Mouse (Mus musculus) cerebellum, adult 11-12 months (tissue): ENCODE measurements around the gene Hoxd3.

ENCODE experiments used
- DNase-seq: peaks from one replicate; pipeline ENCODE4 v3.0.0; 2022

Gene Hoxd3

DNA sequence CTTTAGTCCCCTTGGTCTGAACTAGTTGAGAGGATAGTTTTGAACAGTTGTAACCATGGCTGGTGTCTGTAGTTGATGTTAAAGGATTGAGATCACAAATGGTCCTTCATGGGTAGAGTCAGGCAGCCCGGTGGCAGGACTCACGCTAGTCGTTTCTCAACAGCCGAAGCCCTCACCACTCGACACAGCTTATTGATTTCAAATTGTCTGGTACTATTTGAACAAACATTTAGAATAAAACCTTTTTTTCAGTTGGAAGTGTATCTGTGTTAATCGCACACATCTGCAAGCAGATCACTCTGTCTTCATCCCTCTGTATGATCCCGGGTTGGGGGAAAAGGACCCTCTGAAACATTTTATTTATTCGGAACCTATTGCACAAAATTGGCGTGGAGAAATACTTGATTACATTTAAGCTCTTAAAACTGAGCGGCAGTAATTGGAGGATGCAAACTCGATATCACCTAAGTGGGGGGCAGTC, 36.0 kb downstream of the Hoxd3 start:
- no peak for DNase-seq

DNA sequence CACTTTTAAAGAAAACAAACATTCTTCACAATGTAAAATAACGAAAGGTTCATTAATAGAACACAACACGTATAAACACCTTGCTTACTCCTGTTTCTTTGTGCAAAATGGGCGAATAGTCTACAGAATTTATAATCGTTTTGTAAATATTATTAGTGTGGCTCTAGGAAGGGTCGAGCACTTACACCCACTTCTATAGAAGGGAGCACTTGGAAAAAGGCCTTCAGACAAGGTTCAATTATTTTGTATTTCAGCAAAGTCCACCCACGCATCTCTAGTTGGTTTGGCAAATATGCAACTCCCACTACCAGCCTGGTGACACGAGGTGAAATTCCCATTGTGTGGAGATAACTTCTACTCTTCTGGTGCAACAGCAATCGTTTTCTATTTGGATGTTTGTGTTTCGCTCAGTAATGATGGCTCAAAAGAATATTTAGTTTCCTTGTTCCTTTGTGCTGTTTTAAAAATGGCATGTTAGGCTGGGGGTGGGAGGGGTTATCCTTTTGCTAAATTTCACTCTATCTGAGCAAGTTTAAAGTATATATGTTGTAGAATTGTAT, 36.8 kb downstream of the Hoxd3 start:
- DNase-seq, result no peak

DNA sequence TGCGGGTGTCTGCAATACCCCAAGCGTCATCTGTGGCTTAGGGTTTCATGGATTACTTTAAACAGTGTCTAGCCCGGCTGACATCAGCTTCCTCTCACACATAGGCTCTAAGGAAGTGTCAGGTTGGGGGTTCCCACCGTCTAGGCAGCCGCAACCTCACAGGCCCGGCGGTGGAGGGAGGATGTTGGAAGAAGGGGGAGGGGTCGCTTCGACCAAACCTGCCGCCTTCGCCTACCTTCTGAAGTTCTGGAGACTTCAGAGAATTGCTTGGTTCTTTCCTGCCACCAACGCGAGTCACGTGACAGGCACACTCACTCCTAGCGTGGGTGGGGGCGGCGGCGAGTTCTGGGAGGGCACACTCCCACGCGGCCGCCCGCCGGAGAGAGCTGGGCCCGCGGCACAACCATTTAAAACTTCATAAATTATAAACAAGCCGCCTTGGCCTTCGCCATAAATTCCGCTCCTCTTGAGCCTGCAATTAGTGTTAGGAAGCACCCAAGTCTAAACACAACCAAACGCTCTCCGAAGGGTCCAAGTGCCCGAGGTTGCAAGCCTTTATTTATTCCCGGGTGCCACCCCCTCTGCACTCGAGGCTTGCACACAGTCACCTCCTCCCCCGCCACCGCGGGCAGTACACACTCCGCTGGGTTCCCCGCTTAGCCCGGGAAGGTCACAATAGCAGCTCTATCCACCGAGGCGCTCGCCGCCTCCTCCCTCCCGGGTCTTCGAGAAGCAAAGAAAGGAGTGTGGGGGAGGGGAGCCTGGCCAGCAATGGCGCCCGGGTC, 37.8 kb downstream of the Hoxd3 start:
- DNase-seq, result no peak

DNA sequence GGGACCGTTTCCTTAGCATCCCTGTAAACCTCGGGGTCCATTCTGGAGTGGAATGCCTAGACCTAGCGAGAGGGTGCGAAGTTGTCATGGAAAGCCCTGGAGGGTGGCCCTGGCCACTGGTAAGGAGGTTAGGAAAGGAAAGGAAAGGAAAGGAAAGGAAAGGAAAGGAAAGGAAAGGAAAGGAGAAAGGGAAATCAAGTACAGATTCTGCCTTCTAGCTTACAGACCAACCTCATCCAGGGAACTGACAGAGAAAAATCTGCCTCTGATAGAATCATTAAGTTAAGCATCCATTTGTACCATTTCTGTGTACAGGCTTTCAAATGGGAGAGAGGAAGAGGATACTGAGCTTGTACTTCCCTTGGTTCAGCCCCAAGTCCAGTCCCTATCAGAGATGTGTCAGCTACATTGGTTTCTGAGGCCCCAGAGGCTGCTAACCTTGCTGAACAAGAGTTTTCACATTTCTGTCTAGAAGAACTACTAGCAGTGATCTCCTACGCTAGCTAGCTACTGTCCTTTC, 39.1 kb downstream of the Hoxd3 start:
- no peak for DNase-seq

DNA sequence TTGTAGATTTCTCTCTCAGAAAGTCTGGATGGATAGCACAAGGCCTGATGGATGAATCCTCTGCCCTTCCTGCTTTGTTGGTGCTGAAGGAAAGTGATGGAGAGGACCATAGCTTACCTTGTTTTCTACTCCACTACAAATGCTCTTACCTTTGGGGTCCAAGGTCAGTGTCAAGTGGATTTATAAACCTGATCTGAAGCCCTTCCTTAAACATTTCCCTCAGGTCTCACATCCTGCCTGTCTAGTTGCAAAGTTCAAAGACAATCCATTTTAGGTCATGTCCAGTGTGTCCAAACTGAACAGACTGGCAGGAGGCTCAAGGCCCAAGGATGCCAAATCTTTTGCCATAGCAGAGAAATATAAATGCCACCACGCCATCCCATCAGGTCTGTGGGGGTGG, 40.1 kb downstream of the Hoxd3 start:
- no peak for DNase-seq

DNA sequence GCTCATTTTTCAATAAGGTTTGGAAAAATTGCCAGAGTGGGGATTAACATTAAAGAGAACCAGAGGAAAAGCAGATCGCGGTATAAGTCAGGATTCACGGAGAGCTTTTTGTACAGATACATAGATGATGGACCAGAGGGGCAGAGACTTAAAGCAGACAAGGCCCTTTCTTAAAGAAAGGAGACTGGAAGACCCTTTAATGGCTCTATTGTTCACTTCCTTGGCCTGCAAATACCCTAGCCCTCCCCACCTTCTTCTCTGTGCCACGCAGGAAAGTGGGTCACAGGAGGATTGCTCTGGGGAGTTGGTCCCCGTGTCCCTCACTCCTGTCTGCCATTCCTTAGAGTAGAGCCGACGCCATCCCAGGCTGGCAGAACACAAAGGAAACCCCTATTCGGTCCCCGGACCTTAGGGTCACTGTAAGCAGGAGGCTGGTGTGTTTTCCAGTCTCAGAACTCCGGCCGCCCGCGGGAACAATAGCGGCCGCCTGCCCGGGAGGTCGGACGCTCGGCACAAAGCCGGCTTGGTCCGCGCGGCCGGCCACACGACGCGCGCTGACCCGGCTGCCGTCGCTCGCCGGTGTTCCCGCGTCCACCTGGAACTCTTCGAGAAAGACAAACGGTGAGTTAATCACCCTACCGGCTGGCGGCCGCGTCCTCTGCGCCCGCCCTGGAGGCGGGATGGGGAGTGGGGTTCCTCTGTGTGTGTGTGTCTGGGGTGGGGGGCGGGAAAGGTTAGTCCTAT, 40.9 kb downstream of the Hoxd3 start:
- DNase-seq, result no peak

DNA sequence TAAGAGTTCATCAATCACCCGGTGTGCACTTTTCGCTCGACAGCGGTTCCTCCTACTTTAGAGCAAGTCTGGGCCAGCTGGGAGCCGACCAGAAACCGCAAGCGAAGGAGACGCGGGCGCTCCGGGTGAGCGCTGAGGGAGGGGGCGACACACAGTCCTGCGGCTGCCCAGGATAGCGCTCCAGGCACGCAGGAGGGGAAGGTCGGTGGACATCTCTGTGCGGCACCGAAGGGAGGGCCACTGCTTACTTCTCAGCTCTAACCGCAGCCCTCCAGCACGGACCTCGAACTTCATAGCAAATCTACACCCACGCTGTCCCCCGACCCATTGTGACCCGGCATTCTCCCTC, 41.4 kb downstream of the Hoxd3 start:
- DNase-seq, result no peak

DNA sequence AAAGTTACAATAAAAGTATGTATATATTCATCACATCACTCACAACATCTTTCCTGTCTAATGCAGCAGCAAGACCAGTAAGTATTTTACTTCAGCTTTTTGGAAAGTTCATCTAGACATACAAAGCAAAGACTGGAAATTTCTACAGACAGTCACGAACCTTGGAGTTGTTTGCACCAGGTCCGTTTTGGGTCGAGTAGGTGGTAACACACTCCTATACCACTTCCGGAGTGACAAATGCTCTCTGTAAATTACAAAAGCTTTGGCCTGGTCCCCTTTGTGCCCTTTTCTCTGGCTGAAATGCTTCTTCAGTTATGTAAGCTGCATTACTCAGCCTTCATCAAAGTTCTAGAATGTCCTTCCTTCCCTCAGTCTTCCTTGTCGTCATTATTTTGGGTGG, 42.0 kb downstream of the Hoxd3 start:
- DNase-seq, result no peak

DNA sequence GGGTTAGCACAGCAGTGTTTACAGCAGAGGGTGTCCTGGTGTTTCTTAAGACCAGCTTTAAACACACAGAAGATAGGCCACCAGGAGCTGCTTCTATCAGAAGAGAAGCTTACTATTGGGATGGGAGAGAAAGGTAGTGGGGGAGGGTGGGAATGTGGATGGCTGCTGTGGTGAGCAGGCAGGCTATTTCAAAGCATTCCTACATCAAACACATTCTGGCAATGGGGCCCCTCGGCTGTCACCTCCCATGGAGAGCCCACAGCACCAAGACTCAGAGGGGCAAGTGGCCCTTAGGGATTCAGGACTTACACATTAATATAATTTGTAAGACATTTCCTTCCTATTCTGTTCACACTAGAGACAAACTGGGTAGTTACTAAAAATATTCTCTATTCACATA, 48.4 kb downstream of the Hoxd3 start:
- DNase-seq, result no peak

DNA sequence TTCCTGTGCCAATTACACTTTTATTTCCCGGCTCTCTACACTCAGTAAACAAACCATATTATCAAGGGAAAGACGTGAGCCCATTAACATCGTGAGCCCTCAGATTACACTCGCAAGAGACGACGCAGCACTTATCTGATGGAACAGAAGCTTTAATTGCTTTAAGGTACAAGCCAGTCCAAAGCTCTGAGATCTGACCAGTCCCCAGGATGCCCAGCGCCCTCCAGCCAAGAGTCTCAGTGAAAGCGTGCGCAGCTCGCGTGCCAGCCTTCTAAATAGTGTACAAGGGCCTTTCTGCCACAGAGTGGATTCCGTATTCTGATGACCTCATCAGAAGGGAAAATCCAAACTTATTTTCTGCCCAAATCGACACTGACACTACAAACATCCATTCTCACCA, 50.2 kb downstream of the Hoxd3 start:
- DNase-seq, result no peak

DNA sequence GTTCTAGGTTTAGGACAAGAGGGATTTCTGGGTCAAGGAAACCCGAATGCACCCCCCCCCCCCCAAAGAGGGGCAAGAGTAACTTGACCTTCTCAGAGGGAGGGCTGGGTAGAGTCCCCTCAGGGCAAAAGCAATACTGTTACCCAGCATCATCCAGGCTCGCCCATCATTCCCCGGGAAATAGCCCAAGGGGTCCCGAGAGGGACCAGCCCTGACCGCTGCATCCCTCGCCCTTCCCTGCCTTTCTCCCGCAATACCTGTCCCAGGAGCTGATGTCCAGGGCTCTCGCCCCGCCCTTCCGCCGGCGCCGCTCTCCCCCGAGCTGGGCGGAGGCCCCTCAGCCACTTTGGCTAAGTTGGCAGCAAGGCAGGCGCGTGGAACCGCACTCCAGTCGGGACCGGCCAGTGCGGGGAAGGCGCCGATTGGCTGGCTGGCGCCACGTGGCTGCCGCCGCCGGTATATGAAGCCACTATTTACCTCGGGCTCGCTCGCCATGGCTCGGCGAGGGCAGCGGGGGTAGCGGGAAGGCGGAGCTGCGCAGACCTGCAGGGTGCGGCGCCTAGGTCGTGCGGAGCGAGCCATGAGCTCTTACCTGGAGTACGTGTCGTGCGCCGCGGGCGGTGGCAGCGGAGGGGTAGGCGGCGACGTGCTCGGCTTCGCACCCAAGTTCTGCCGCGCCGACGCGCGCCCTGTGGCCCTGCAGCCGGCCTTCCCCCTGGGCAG, 51.0 kb downstream of the Hoxd3 start, which contains the start of gene Hoxd1:
Gene Hoxd1 (plus strand): TSS at position 459 of the 723 bp plus-strand sequence.
- DNase-seq, result no peak

DNA sequence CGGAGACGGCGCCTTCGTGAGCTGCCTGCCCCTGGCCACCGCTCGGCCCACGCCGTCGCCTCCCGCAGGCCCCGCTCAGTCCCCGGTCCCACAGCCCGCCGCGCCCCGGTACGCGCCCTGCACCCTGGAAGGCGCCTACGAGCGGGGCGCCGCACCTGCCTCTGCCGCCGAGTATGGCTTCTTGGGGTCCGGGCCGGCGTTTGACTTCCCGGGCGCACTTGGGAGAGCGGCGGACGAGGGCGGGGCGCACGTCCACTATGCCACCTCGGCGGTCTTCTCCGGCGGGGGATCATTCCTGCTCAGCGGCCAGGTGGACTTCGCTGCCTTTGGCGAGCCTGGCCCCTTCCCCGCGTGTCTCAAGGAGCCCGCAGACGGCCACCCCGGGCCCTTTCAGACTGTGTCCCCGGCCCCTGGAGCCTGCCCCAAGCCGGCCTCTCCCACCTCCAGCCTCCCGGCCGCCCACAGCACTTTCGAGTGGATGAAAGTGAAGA, 51.6 kb downstream of the Hoxd3 start:
- DNase-seq, result no peak

DNA sequence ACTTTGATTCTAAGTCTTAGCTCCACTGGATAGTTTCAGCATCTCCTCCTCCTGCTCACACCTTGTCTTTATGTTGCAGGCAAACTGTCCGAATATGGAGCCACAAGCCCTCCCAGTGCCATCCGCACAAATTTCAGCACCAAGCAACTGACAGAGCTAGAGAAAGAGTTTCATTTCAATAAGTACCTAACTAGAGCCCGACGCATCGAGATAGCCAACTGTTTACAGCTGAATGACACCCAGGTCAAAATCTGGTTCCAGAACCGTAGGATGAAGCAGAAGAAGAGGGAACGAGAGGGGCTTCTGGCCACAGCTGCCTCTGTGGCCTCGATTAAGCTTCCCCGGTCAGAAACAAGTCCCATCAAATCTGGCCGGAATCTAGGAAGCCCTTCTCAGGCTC, 52.2 kb downstream of the Hoxd3 start:
- no peak for DNase-seq

DNA sequence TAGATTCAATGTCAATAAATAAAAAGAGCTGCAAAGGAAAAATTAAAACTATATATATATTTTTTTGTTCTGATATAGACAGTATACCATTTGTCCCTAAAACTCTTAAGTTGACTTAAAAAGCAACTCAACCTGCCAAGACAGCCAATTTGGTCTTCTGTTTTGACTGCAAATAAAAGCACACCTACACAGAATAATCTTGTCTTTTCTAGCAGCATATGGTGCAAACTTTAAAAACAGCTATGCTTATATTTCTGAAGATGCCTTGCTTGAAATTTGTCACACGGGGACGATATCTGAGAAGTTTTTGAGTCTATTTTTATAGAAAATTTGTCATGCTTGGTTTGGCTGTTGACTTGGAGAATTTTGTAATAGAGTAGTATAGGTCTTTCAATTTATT, 62.6 kb downstream of the Hoxd3 start:
- no peak for DNase-seq

DNA sequence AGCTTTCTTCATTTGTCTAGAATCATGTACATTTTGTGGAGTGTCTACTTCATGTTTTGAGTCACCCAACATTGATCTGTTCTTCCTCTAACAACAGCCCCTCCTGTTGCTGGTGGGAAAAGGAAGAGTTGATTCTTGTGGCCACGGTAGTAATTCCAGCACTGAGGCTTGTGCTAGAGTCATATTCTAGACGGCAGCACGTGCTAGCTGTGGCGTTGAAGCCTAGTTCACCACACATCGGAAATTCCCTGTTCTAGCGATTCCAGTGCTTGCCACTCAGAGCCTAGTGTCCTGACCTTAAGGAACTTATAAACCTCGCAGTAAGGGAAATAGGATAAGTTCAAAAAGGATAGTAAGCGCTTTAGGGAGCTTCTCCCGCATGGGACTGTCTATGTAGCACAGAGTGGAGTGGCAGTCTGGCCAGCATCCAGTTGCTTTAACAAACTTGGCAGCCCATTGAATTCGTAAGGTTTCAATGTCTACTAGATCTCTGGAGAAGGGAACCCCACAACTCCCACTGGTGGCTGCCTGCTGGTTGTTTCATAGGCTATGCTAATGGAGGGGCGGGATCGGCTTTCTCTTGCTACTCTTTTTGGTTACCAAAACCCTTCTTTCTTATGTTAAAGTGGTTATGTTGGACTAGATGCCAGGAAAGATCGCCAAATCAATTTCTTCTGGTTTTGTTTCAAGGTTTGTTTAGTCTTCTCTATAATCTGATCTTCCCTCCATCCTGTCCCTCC, 66.0 kb downstream of the Hoxd3 start:
- no peak for DNase-seq

DNA sequence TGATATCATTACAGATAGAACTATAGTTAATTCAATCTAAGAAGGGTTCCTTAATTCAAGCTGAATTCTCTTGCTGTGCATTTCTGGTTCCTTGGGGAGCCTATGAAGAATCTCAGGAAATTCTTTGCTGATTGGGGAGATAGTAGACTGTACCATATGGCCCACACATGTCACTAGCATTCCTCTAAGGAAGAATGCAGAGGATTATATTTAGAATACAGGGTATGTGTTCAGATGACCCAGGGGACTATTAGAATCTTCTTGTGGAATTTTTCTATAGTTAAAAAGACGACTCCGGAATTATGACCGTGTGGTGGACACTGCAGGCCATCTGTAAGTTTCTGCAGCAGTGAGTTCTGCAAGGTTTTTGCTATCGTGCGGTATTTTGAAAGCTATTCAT, 69.7 kb downstream of the Hoxd3 start:
- no peak for DNase-seq

DNA sequence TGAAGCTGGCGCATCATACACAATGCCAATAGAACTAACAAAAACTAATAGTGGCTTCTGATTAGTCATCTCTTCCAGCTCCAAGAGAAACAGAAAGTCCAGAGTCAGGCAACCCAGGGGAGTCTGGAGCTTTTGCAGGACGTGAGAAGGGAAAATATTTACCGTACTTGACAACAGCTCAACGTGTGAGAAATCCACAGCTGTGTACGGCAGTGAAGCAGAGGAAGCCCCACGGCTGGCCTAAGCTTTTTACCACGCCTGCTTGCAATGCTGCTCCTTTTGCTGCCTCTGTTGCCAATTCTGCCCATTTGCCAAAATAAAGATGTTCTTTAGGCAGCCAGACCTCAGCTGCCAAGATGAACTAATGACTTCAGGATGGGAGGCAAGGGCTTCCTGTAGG, 83.8 kb downstream of the Hoxd3 start:
- DNase-seq, result no peak
